Mouse (Mus musculus) embryonic fibroblast, embryonic 13.5 days (primary cell): ENCODE results near the gene Abhd12.

Experiments used
- CTCF ChIP-seq: IDR thresholded peaks from 2 replicates; pipeline ENCODE4 v1.5.1; 2011; ENCODE audit warnings: mild to moderate bottlenecking, control low read depth, low read length, moderate library complexity, borderline replicate concordance; ENCODE audit not compliant: insufficient read depth
- POLR2A ChIP-seq: IDR thresholded peaks from 2 replicates; pipeline ENCODE4 v1.6.1; 2011; ENCODE audit warnings: low read depth, mild to moderate bottlenecking, control low read depth, low read length, moderate library complexity

- TF ChIP-seq POLR2A (no peak), CTCF (no peak)
These were observed 4.2 kb downstream of the Abhd12 start for GRCm38 (mm10) chr2:150900341-150900740.
